Mouse (Mus musculus) Muller cell, postnatal 12 days (primary cell): ENCODE results near the gene Cyp8b1.

Experiments used
- DNase-seq: peaks from one replicate; pipeline ENCODE4 v3.0.0-alpha.2; 2015; ENCODE audit errors: inconsistent ontology term

Gene Cyp8b1

GRCm38 (mm10) chr9:121891301-121891700 is 24.8 kb downstream of the Cyp8b1 start:
- no peak for DNase-seq

- DNase-seq = peak; percentile 66
Measured at GRCm38 (mm10) chr9:121890441-121890941, 25.6 kb downstream of the Cyp8b1 start.

DNA sequence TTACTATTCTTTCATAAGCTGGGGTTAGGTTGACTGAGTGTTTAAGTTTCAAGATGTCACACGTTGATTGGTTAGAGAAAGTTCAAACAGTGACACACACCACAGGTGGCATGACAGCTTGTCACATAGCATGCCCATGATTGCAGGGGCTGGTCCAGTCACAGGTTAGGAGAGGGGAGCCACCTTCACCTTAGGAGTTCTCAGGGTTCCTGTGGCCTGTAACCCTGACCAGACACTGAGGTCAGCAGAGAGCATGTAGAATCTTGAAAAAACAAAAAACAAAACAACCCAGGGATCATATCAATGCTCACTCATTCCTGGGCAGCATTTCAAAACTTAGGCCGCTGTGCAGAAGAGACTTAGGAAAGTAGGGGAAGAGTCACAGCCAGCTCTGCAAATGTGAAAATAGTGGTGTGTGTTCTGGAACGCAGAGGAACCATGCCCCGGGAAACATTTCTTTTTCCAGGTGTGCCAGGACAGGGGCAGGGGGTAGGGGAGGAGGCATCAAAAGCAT is 26.1 kb downstream of the Cyp8b1 start:
- no peak for DNase-seq

DNA sequence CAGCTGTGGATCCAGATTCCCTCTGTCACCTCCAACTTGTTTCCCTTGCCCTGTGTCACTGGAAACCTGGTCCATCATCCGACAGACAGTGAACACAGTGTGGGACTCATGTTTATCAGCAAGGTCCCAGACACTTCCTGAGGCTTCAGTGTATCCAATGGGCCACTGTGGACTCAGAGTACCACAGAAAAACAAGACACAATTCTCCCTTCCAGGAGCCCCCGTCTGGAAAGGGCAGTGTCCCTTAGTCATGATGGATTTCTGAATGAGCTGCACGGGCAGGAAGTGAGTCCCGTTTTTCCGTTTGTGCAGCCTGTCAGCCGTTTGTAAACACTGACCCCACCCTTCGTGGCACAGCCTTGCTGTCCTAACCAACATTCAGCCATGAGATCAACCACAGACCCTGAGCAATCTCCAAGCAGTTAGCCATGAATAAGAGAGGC is 34.1 kb downstream of the Cyp8b1 start:
- DNase-seq = no peak

DNA sequence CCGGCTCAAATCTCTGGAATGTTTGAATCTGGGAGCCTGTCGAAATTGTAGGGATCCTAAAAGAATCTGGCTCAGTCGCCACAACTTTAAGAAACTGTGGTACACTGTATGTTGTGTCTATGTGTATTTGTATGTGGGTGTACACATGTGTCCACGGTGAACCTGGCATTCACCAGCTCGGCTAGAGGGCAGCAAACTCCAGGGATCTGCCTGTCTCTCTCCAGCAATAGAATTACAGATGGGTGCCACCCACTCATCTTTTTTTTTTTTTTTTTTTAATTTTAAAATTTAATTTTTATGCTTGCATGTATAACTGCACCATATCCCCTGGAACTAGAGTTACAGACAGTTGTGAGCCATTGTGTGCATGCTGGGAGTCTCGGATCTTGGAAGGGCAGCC is 34.8 kb downstream of the Cyp8b1 start:
- no peak for DNase-seq

DNA sequence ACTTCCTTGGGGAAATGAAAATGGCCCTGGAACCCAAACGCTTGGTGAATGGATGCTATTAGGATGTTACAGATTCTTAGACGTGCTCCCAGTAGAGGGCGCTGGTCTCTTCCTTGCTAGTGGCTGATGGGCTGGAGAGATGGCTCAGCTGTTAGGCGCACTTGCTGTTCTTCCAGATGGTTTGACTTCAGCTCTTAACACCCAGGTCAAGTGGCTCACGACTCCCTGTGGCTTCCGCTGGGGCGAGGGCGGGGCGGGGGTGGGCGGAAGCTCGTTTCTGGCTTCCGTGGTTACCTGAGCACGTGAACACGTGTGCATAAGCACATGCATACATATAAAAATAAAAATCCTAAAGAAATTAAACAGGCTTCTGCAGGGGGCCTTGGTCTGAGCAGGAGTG is 35.3 kb downstream of the Cyp8b1 start:
- no peak for DNase-seq

- no peak for DNase-seq
Measured at GRCm38 (mm10) chr9:121877052-121877740, 38.9 kb downstream of the Cyp8b1 start.

DNA sequence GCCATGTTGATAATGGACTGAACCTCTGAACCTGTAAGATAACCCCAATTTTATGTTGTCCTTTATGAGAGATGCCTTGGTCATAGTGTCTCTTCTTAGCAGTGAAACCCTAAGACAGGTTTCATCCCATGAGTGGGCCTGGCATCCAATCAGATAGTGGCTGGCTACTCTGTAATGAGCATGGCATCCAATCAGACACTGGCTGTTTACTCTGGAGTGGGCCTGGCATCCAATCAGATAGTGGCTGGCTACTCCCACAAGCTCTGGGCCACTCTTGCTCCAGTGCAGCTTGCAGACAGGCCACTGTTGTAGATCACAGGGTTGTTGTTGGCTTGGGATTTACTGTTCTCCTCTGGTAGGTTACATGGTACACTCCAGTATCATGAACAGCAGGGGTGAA is 42.5 kb downstream of the Cyp8b1 start:
- DNase-seq = no peak

- no peak for DNase-seq
Measured at GRCm38 (mm10) chr9:121872062-121872683, 43.9 kb downstream of the Cyp8b1 start.

- no peak for DNase-seq
Measured at GRCm38 (mm10) chr9:121869973-121870515, 46.1 kb downstream of the Cyp8b1 start.

DNA sequence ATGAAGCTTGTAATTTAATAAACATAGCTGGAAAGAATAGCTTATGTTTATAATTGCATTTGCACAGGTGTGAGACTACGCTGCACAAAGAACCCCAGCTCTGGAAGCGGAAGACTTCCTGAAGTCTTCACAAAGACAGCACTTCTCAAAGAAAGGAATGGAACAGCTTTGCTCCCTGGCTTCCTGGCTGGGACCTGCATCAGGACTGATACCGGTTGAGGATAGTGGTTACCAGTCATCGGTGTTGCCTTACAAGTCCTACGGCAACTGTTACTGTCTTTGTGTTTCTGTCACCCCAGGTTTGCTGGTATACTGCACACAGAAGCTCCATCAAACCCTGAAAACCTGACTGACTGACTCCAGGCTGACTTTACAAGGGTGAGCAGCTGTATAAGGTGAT is 46.7 kb downstream of the Cyp8b1 start:
- no peak for DNase-seq

- DNase-seq = no peak
Measured at GRCm38 (mm10) chr9:121868236-121868635, 47.9 kb downstream of the Cyp8b1 start.

GRCm38 (mm10) chr9:121867632-121868031 is 48.5 kb downstream of the Cyp8b1 start:
- DNase-seq = no peak

DNA sequence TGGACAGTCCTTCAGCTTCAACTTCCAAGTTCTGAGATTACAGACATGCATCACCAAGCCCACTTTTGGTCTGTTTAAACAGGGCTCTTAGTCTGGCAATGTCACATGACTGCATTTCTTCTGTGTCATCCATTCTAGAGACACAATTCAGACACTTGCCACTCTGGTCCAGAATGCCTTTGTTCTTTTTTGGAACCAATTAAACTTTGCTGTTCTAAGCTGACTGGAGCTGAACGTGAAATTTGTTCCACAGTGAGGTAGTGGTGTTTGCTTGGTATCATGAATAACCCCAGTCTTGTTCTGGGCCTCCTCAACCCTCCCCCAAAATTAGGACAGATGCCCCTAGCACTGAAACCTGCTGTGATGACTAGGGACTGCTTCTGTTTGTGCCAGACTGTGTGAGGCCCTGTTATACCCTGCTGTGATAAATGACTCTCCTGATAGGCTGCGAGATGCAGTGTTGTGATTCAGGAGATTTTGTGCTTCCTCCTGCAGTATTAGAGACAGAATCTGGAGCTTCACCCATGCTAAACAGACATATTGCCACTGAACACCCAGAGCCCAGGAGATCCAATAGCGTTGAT is 50.6 kb downstream of the Cyp8b1 start:
- DNase-seq = peak; percentile 47

DNA sequence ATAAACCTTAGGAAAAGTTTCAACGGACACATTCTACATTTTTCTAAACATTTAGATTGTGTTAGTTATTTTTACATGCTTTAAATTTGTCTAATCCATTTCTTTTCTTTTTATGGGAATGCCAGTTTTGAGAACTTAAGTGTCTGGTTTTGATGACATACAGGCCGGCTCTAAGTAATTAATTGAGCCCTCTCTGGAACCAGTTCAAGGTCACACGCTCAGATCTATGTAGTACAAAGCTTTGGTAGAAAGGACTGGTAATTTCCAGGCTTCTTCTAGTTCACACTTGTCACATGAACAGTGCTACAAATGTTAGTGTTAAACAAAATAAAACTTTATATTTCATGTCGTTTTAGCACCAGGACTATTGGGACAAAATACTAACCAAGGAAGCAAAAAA is 51.3 kb downstream of the Cyp8b1 start:
- DNase-seq = no peak
